Mouse (Mus musculus): ENCODE data around the gene Cfap99.

Gene Cfap99

DNA sequence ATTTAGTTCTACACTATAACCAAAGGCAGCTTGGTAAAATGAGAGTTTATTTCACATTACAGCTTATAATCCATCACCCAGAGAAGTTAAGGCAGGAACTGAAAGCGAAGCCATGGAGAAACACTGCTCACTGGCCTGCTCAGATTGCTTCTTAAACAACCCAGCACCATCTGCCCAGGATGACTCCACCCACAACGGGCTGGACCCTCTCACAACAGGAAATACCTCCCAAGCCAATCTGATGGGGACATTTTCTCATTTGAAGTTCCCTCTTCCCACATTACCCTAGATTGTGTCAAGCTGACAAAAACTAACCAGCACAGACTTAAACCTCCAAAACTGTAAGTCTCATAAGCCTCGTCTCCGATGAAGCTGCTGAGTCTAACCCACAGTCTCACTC is 10.3 kb upstream of the Cfap99 start:
- no peak for DNase-seq (ENCODE audit: low spot score in 2 of 2)

DNA sequence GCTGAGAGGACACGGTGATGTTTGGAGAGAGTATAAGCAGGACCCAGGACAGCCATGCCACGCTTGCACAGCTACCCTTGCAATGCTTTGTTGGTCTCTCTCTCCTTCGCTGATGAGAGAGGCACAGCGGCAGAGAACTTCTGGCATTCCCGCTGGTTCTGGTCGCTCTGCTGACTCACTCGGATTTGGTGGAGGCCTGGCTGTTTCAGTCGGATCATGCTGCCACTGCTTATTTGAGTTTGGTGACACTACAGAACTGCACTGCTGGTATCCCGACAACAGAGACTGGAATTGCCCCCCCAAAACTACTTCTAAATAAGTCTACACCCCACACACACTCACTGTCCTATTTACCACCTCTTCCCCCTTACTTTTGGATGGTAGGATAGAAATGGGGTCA is 9.2 kb upstream of the Cfap99 start:
- DNase-seq (ENCODE audit: low spot score in 2 of 2): no peak

DNA sequence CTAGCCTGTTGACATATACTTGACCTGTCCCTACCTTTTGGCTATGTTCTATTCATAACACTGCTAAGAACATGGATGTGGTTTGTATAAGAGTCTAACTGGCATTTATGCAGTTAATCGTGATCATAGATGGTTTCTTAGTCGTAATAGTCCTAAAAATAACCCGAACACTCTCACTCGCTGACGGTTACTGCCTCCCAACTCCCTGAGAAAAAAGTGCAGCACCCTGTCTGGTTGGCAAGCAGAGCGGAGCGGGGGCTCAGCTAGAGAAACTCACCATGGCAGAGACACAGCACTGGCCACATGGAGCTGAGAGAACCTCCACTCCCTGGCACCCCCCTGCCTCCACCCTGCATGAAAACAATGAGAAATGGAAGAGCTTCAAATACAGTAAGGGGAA is 7.4 kb upstream of the Cfap99 start:
- no peak for DNase-seq (ENCODE audit: low spot score in 2 of 2)

DNA sequence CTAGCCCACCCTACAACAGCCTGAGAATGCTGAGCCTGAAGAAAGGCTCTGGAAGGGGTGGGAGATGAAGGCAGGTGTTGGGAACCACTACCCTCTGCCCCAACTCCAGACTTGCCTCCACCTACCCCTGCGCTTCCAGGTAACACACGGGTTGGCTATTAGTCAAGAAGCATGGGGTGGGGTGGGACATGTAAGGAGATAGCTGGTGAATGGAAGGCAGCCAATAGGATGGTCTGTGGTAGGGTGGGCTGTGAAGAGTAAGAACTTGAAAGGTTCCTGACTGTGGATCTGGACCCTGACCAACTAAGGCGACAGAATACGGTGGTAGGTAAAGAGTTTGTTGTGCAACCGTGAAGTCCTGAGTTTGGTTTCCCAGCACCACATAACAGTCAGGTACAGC is 5.0 kb upstream of the Cfap99 start:
- no peak for DNase-seq (ENCODE audit: low spot score in 2 of 2)

DNA sequence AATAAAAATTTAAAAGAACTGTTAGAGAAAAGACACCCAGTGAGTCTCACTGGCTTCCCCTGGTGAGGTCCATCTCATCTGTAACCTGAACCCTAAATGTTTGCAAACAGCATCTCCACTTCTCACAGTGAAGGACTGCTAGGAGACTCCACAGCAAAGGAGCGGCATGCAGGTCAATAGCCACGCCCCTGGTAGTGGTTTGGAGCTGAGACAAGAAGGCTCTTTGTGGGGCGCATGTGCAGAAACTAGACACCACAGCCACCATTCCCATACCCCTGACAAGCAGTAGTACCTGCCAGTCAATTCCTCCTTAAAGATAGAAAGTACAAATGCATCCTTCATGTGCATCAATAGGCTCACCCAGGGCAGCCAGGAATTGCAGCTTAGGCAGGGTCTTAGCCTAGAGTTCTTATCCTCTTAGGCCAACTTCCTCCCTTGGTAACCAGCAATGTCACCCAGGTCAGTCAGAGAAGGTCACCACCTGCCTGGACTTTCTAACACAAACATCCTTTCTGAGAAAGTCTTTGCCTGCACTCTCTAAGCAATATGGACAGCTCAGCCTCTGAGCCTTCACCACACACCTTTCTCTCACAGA is 4.1 kb upstream of the Cfap99 start:
- no peak for DNase-seq (ENCODE audit: low spot score in 2 of 2)

DNA sequence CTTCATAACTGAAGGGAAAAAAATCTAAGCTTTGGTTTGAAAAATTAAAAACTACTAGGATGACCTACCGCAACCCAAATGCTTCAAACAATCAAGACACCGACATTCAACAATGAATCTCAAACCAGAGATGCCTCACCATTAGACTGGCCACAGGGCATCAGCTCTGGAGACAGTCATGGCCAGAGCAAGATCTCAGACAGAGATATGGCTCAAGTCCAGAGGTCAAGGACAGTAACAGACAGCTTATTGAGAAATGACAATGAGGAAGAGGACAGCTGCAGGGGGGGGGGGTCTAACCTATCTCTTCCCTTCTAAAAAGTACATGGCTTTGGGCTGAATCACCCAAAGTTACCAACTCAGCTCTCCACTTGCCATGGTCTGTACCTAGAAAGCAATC is 3.1 kb upstream of the Cfap99 start:
- DNase-seq (ENCODE audit: low spot score in 2 of 2): no peak

DNA sequence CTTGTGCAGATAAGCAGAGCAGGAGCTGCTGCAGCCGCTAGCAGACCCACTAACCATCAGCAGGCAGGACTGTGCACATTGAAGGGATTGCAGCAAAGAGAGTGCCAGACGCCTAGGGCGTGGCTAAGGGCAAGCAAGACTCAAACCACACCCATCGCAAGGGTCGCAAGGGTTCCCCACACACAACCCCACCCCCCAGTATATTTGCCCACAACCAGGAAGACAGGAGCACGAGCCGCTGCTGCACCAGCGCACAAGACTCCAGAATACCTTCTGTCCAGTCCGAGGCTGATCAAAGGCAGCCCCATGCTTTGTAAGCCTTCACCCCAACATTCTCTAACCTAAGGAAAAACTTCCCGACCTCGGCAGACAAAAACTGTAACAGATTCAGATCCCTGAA is 1.9 kb upstream of the Cfap99 start:
- DNase-seq (ENCODE audit: low spot score in 2 of 2): no peak

GRCm38 (mm10) chr5:34287001-34287837 is 1.2 kb upstream of the Cfap99 start:
- DNase-seq (ENCODE audit: low spot score in 2 of 2): no peak

DNA sequence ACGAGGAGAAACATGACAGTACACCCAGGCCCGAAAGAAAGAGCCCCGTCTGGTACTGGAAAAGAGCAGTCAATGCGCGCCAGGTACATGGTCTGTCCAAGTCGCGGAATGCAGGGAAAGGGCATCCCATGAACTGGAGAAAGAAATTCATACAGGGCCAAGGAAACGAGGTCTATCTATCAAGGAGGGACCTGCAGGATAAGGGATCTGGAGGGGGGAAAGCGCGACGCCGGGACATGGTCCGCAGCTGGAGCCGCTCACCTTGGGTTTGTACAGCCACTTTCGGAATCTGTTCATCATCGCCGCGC is 608 bp upstream of the Cfap99 start:
- no peak for DNase-seq (ENCODE audit: low spot score in 2 of 2)

DNA sequence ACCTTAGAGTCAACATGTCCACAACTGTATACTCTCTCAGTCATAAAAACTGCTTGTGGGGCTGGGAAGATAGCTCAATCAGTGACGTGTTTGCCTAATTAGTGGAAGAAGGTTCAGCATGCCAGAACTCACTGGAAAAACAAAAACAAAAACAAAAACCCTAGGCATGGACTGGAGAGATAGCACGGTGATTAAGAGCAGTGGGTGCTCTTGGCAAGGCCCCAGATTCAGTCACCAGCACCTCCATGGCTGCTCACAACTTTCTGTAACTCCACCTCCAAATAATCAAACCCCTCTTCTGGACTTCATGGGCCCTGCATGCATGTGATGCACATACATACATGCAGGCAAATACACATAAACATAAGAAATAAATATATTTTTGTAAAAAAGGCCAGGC is 886 bp downstream of the Cfap99 start:
- DNase-seq (ENCODE audit: low spot score in 2 of 2): no peak

- no peak for DNase-seq (ENCODE audit: low spot score in 2 of 2)
Measured at GRCm38 (mm10) chr5:34293363-34293762, 5.0 kb downstream of the Cfap99 start.

DNA sequence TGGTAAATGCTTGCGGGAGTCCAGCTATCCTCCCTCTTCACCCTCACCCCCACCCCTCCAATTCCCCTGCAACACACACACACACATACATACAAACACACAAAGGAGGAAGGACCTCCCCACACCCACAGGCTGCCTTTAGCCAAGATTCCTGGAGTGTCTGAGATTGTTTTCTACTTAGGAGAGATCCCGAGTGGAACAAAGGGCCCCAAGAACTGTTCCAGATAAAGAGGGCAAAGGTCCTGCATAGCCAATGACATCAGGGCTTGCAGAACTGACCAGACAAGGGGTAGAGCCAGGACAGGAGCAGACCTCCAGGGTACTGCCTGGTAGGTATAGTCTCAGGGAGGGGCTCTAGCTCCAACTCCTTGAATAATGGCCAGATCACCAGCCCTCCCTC is 6.3 kb downstream of the Cfap99 start:
- no peak for DNase-seq (ENCODE audit: low spot score in 2 of 2)

DNA sequence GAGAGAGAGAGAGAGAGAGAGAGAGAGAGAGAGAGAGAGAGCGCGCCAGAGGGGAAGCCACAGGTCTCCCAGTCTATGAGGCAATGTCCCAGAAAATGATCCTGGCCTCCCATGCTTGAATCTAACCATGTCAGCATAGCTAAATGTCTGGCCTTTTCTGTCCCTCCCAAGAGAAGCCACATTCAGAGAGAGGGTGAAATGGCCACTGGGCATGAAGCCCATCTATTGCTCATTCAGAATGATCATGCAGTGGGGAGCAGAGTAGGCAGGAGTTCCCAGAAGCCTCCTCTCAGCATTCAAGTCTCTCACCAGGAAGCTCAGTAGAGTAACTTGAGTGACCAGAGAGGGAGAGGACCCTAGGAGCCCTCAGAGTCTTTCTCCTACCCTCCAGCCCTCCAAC is 6.7 kb downstream of the Cfap99 start:
- no peak for DNase-seq (ENCODE audit: low spot score in 2 of 2)

- no peak for DNase-seq (ENCODE audit: low spot score in 2 of 2)
Measured at GRCm38 (mm10) chr5:34298061-34298460, 9.7 kb downstream of the Cfap99 start.

- DNase-seq (ENCODE audit: low spot score in 2 of 2): no peak
Measured at GRCm38 (mm10) chr5:34298937-34299535, 10.6 kb downstream of the Cfap99 start.

GRCm38 (mm10) chr5:34302377-34302776 is 14.0 kb downstream of the Cfap99 start:
- no peak for DNase-seq (ENCODE audit: low spot score in 2 of 2)

DNA sequence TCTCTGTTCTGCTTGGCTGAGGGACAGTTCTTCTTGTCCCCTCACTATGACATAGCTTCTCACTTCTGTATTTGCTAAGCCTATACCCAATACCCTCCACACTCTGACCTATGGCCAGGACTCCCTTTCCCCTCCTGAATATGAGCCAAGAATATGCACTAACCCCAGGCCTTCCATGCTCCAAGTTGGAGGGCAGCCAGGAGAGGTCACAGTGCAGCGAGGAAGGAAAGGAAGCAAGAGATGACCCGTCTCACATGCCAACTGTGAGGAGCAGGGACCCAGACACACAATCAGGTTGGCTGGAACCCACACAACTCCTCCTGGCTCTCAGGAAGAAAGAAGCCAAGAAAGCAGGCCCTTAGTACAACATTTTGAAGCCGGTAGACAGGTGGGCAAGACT is 20.6 kb downstream of the Cfap99 start:
- DNase-seq (ENCODE audit: low spot score in 2 of 2): no peak

- DNase-seq (ENCODE audit: low spot score in 2 of 2): no peak
Measured at GRCm38 (mm10) chr5:34319491-34320034, 31.2 kb downstream of the Cfap99 start.

GRCm38 (mm10) chr5:34321236-34321635 is 32.8 kb downstream of the Cfap99 start:
- no peak for DNase-seq (ENCODE audit: low spot score in 2 of 2)

DNA sequence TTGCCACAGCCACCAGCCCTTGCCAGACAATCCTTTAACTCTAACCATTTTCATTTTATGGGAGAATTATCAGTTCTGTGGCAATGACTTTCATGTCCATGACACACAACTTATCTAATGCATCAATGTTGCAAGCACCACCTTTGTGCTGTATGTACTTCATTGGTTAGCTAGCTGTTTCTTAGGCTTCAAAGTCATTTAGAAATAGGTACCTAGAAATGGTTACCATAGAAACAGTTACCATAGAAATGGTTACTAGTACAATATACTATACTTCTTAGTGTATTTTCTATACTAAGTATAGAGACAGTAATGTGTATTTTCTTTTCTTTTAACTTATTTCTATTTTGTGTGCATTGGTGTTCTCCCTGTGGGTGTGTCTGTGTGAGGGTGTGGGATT is 36.9 kb downstream of the Cfap99 start:
- DNase-seq (ENCODE audit: low spot score in 2 of 2): no peak

DNA sequence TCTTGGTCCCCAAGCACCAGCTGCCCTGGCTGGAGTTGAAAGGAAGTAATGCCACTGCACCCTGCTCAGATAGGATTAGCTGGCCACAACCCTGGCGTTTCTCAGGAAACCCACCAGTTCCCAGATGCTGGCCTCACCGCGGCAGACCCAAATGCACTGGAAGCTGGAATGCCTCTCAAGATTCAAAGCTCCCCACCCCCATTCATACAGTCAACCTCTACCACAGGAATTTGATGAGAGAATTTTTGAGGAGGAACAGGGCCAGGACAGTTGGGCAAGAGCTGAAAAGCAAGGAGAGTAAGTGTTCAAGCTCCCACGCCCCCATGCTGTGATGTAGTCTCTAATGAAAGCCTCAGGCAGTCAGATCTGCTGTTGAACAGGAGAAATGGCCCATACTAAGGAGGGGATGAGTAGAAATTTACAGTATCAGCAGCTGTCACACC is 37.9 kb downstream of the Cfap99 start:
- no peak for DNase-seq (ENCODE audit: low spot score in 2 of 2)

DNA sequence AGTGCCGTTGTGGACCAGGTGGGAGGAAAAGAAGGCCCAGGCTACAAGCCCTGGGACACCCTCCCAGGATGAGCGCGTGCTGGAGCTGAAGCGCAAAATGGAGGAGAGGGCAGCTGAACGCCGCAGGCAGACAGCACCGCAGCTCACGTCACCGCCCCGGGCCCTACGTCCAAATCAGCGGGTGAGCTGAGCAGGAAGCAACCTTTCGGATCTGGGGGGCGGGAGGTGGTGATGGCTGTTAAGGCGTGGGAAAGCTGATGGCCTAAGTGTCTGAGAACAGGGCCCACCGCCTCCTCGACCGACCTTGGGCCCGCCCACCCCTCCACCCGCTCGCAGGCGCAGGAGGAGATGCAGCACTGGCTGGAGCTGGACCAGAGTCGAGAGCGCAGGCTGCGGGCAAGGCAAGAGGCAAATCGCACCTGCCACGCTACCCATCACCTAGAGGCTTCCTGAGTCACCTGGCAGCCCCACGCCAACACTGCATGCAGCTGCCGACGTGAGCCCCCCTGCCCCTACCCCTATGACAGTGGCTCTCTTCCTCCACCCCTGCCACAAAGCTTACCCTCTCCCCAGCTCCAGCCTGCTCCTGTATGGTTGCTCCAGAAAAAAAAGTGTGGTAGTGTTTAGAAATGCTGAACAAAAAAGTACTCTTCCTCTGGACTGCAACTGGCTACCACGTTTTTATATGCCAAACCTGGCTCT is 38.6 kb downstream of the Cfap99 start:
- no peak for DNase-seq (ENCODE audit: low spot score in 2 of 2)
